Mouse (Mus musculus): ENCODE measurements around the gene Acsf2.

Gene Acsf2

GRCm38 (mm10) chr11:94548041-94548784, 53.5 kb downstream of the Acsf2 start:
- peak in 1 of 2 experiments; percentile 71 for DNase-seq (ENCODE audit: low spot score in 2 of 2)

GRCm38 (mm10) chr11:94547271-94547670, 54.4 kb downstream of the Acsf2 start:
- peak in 1 of 2 experiments; percentile 55 for DNase-seq (ENCODE audit: low spot score in 2 of 2)

GRCm38 (mm10) chr11:94546381-94546780, 55.3 kb downstream of the Acsf2 start:
- DNase-seq (ENCODE audit: low spot score in 2 of 2) = peak in 1 of 2 experiments; percentile 53

GRCm38 (mm10) chr11:94544422-94544821, 57.2 kb downstream of the Acsf2 start:
- DNase-seq (ENCODE audit: low spot score in 2 of 2) = peak in 1 of 2 experiments; percentile 56

- peak; percentile 70 to 89 for DNase-seq (ENCODE audit: low spot score in 2 of 2)
Measured at GRCm38 (mm10) chr11:94543932-94544331, 57.7 kb downstream of the Acsf2 start.

GRCm38 (mm10) chr11:94543344-94543743, 58.3 kb downstream of the Acsf2 start:
- DNase-seq (ENCODE audit: low spot score in 2 of 2) = no peak

GRCm38 (mm10) chr11:94542400-94542799, 59.3 kb downstream of the Acsf2 start:
- peak in 1 of 2 experiments; percentile 54 for DNase-seq (ENCODE audit: low spot score in 2 of 2)

GRCm38 (mm10) chr11:94539761-94540160, 61.9 kb downstream of the Acsf2 start:
- no peak for DNase-seq (ENCODE audit: low spot score in 2 of 2)

- no peak for DNase-seq (ENCODE audit: low spot score in 2 of 2)
Measured at GRCm38 (mm10) chr11:94538733-94539292, 62.9 kb downstream of the Acsf2 start.

- no peak for DNase-seq (ENCODE audit: low spot score in 2 of 2)
Measured at GRCm38 (mm10) chr11:94533171-94533570, 68.5 kb downstream of the Acsf2 start.

- DNase-seq (ENCODE audit: low spot score in 2 of 2) = no peak
Measured at GRCm38 (mm10) chr11:94528879-94529278, 72.8 kb downstream of the Acsf2 start.

GRCm38 (mm10) chr11:94526171-94526879, 75.3 kb downstream of the Acsf2 start:
- no peak for DNase-seq (ENCODE audit: low spot score in 2 of 2)

GRCm38 (mm10) chr11:94521219-94521843, 80.3 kb downstream of the Acsf2 start, which contains the start of gene Mycbpap:
Mycbpap (minus strand) TSS chr11:94521742.
- peak; percentile 26 to 67 for DNase-seq (ENCODE audit: low spot score in 2 of 2)

GRCm38 (mm10) chr11:94513452-94513851, 88.2 kb downstream of the Acsf2 start:
- DNase-seq (ENCODE audit: low spot score in 2 of 2) = no peak

GRCm38 (mm10) chr11:94508976-94509375, 92.7 kb downstream of the Acsf2 start:
- no peak for DNase-seq (ENCODE audit: low spot score in 2 of 2)
